Mouse (Mus musculus): ENCODE data around the gene Irgm2.

The Irgm2 gene

GRCm38 (mm10) chr11:58261826-58262225 is 62.4 kb downstream of the Irgm2 start:
- DNase-seq (ENCODE audit: low spot score), result no peak

- no peak for DNase-seq (ENCODE audit: low spot score)
These were observed 62.9 kb downstream of the Irgm2 start for GRCm38 (mm10) chr11:58262336-58262735.

GRCm38 (mm10) chr11:58263516-58263915 is 64.1 kb downstream of the Irgm2 start:
- DNase-seq (ENCODE audit: low spot score), result no peak

GRCm38 (mm10) chr11:58264546-58264945 is 65.1 kb downstream of the Irgm2 start:
- DNase-seq (ENCODE audit: low spot score), result no peak

- DNase-seq (ENCODE audit: low spot score), result no peak
These were observed 68.9 kb downstream of the Irgm2 start for GRCm38 (mm10) chr11:58268285-58268684.
